Mouse (Mus musculus): ENCODE results near the gene Nop16.

Gene Nop16

DNA sequence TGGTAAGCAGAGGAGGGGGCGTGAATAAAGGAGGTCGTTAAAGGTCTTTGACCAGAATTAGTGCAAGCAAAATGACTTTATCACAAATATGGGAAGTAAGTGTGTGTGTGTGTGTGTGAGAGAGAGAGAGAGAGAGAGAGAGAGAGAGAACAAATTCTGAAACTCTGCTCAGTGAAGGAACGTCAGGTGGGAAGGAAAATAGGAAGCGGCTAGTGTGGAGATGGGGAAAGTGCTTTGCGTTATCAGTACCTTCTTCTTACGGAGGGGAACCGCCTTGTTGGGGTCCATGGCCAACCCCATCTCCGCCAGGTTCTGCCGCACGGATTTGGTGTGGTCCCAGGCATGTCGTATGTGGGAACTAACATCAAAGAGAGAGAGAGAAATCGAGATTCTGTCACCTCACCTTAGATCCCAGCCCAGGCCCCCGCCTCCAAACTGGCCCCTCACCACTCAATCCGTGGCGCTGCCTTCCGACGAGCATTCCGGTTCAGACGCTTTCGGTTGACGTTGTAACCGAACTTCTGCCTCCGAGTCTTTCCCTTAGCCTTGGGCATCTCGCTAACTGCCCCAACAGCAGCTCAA lies 385 bp downstream of the Nop16 start:
- TF ChIP-seq CTCF (conservative IDR thresholded peaks at IDR 0.05; ENCODE audit: low read length) (no peak), NANOG (IDR thresholded peaks at IDR 0.05; ENCODE audit: borderline replicate concordance, low read length) (no peak), POU5F1 (IDR thresholded peaks at IDR 0.05; ENCODE audit: borderline replicate concordance, low read length) (no peak)
- Histone ChIP-seq H3K4me1 (replicated peaks; ENCODE audit: low read depth, low read length) (peaks cover 61% of the 10 kb centered on the region), H3K4me3 (replicated peaks; ENCODE audit: low read length) (peak overlapping the region; percentile 97), H3K27me3 (ENCODE audit: insufficient read depth, low read length) (no peaks in the 10 kb centered on the region), H3K36me3 (ENCODE audit: insufficient read depth, low read length) (peaks cover 79% of the 10 kb centered on the region), H3K9me3 (ENCODE audit: low read length) (no peaks in the 10 kb centered on the region)

DNA sequence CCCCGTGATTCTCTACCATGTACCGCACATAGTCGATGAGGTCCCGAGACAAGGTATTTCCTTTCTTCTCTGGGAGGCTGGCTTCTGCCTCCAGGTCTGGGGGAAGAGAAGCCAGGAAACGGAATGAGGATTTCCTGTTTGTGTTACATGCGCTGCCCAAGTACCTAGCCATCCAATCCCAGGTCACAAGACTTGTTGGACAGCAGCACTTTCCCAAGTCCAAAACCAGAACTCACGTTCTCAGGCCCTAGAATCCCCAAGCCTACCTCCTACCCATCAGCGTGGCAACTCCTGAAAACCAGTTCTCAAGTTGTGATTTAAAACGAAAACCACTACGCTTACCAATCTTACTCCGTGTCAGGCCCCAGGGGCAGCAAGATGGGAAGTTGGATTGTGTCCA lies 4.1 kb downstream of the Nop16 start:
- no peak for TF ChIP-seq CTCF (conservative IDR thresholded peaks at IDR 0.05; ENCODE audit: low read length)
- TF ChIP-seq NANOG (IDR thresholded peaks at IDR 0.05; ENCODE audit: borderline replicate concordance, low read length): no peak
- no peak for TF ChIP-seq POU5F1 (IDR thresholded peaks at IDR 0.05; ENCODE audit: borderline replicate concordance, low read length)
- Histone ChIP-seq H3K9me3 (ENCODE audit: low read length) (no peaks in the 10 kb centered on the region), H3K4me1 (replicated peaks; ENCODE audit: low read depth, low read length) (peaks cover 48% of the 10 kb centered on the region), H3K27me3 (ENCODE audit: insufficient read depth, low read length) (no peaks in the 10 kb centered on the region), H3K4me3 (replicated peaks; ENCODE audit: low read length) (no peak overlapping the region), H3K36me3 (ENCODE audit: insufficient read depth, low read length) (peaks cover 81% of the 10 kb centered on the region)

DNA sequence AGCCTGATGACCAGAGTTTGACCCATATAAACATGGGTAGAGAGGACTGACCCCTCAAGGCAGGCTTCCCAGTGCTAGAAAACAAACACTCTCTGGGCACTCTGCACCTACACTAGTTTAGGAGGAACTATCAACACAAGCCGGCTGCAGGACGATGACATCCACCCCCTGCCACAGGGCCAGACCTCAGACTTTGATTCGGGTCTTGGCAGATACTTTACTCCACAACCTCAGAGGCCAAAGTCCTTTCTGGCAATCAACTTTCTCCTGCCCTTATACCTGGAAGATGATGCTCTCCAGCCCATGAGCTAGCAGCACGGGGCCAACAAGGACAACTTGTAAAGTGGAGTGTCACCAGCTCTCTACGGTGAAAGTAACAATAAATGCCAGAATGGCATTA lies 7.0 kb downstream of the Nop16 start:
- H3K9me3 ChIP-seq (ENCODE audit: low read length): no peaks in the 10 kb centered on the region
- no peak overlapping the region for H3K4me3 ChIP-seq (replicated peaks; ENCODE audit: low read length)
- no peaks in the 10 kb centered on the region for H3K27me3 ChIP-seq (ENCODE audit: insufficient read depth, low read length)
- H3K4me1 ChIP-seq (replicated peaks; ENCODE audit: low read depth, low read length): peaks cover 49% of the 10 kb centered on the region
- TF ChIP-seq CTCF (conservative IDR thresholded peaks at IDR 0.05; ENCODE audit: low read length): no peak
- TF ChIP-seq NANOG (IDR thresholded peaks at IDR 0.05; ENCODE audit: borderline replicate concordance, low read length): no peak
- TF ChIP-seq POU5F1 (IDR thresholded peaks at IDR 0.05; ENCODE audit: borderline replicate concordance, low read length): no peak
- H3K36me3 ChIP-seq (ENCODE audit: insufficient read depth, low read length): peaks cover 98% of the 10 kb centered on the region

DNA sequence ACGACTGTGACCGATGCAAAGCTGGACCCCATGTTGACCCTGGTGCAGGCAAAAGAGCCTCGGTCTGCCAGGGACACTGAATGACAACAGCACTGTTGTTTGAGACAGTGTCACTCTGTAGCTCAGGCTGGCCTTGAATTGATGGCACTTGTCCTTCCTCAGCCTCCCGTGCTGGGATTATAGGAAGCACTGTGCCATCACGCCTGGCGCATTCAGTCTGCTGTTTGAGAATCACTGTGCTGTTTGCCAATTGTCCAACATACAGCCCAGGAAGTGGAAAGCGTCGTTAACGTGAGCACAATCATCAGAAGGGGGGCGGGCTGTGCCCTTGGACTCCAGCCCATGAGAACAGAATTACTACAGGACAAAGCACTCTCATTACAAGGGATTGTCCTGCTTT lies 7.8 kb downstream of the Nop16 start:
- Histone ChIP-seq H3K27me3 (ENCODE audit: insufficient read depth, low read length) (no peaks in the 10 kb centered on the region), H3K4me1 (replicated peaks; ENCODE audit: low read depth, low read length) (peaks cover 56% of the 10 kb centered on the region), H3K4me3 (replicated peaks; ENCODE audit: low read length) (no peak overlapping the region), H3K36me3 (ENCODE audit: insufficient read depth, low read length) (peaks cover 96% of the 10 kb centered on the region), H3K9me3 (ENCODE audit: low read length) (no peaks in the 10 kb centered on the region)
- TF ChIP-seq POU5F1 (IDR thresholded peaks at IDR 0.05; ENCODE audit: borderline replicate concordance, low read length): no peak
- no peak for TF ChIP-seq CTCF (conservative IDR thresholded peaks at IDR 0.05; ENCODE audit: low read length)
- no peak for TF ChIP-seq NANOG (IDR thresholded peaks at IDR 0.05; ENCODE audit: borderline replicate concordance, low read length)

DNA sequence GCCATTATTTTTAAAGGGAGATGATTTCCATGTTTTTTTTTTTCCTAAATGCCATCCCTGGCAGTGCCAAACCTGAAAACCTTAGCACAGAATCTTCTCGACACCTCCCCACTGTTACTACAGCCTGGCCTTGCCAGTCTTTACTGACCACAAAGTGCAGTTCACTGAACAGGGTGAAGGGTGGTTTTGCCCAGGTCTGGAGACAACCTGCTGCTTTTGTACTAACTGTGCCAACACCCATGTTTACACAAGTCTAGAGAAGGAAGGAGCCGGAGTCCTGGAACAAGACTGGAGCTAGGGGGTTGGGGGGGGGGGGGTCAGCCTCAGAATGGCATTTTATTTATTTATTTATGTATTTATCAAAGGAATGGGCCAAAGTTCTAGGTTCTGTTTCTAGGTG lies 8.5 kb downstream of the Nop16 start:
- Histone ChIP-seq H3K27me3 (ENCODE audit: insufficient read depth, low read length) (peaks cover 5% of the 10 kb centered on the region; the same call in 1 of the 2 replicates), H3K4me1 (replicated peaks; ENCODE audit: low read depth, low read length) (peaks cover 63% of the 10 kb centered on the region), H3K36me3 (ENCODE audit: insufficient read depth, low read length) (peaks cover 96% of the 10 kb centered on the region), H3K4me3 (replicated peaks; ENCODE audit: low read length) (no peak overlapping the region), H3K9me3 (ENCODE audit: low read length) (no peaks in the 10 kb centered on the region)
- TF ChIP-seq CTCF (conservative IDR thresholded peaks at IDR 0.05; ENCODE audit: low read length) (no peak), POU5F1 (IDR thresholded peaks at IDR 0.05; ENCODE audit: borderline replicate concordance, low read length) (no peak), NANOG (IDR thresholded peaks at IDR 0.05; ENCODE audit: borderline replicate concordance, low read length) (no peak)

DNA sequence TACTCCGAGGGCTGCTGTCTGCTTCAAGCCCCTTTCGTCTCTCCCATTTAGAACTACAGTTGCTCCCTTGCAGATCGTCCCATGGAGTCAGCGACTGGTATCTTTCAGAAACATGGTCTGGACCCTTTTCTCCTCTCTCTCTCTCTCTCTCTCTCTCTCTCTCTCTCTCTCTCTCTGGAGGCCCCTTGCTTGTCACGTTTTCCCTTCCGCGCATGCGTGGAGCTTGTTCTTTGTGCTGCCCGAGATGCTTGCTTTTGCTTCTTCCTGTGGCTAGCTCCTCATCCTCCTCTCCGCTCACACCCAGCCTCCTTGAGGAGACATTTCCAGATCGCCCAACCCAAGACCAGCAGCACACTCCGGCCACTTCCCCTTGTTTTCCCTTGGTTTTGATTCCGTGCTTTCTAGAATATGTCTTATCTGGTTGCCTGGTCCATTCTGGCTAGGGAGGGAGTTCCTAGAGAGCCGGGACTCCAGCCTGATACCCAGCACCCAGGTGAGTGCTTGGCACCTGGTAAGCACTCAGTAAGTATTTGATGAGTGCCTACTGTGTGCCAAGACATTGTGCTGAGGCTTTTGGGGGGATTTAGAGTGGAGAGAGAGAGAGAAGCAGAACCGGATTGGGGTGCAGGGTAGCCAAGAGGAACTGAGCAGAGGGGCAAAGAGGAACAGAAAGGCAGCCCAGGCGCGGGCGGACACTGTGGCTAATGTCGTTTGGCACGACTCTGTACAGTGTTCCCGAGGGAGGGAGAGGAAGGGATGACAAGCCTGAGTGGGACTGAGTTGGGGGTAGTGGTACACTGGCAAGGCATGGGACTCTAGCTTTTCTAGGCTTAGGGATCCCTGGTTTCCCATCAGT lies 12.0 kb downstream of the Nop16 start:
- peaks cover 20% of the 10 kb centered on the region for H3K27me3 ChIP-seq (ENCODE audit: insufficient read depth, low read length)
- H3K36me3 ChIP-seq (ENCODE audit: insufficient read depth, low read length): peaks cover 67% of the 10 kb centered on the region
- H3K9me3 ChIP-seq (ENCODE audit: low read length): no peaks in the 10 kb centered on the region
- TF ChIP-seq POU5F1 (IDR thresholded peaks at IDR 0.05; ENCODE audit: borderline replicate concordance, low read length) (no peak), NANOG (IDR thresholded peaks at IDR 0.05; ENCODE audit: borderline replicate concordance, low read length) (no peak), CTCF (conservative IDR thresholded peaks at IDR 0.05; ENCODE audit: low read length) (no peak)
- peaks cover 72% of the 10 kb centered on the region for H3K4me1 ChIP-seq (replicated peaks; ENCODE audit: low read depth, low read length)
- H3K4me3 ChIP-seq (replicated peaks; ENCODE audit: low read length): peak overlapping the region; percentile 58

DNA sequence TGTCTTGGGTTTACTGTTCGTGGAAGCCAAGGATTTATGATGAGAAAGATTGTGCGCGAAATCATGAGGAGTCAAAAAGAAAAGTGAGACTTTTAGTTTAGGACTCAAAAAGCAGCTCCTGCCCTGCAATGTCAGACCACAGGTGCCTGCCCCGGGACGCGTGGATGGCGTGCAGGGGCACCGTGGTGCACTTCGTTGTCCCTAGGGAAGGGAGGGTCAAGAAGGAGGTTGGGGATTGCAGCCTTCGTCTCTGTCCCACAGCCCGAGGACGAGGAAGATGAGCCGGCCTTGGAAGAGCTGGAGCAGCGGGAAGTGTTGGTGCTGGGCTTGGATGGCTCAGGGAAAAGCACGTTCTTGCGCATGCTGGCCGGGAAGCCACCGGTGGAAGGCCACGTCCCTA lies 14.4 kb downstream of the Nop16 start:
- Histone ChIP-seq H3K36me3 (ENCODE audit: insufficient read depth, low read length) (peaks cover 43% of the 10 kb centered on the region), H3K4me3 (replicated peaks; ENCODE audit: low read length) (peak overlapping the region; percentile 97), H3K9me3 (ENCODE audit: low read length) (no peaks in the 10 kb centered on the region), H3K4me1 (replicated peaks; ENCODE audit: low read depth, low read length) (peaks cover 60% of the 10 kb centered on the region), H3K27me3 (ENCODE audit: insufficient read depth, low read length) (peaks cover 20% of the 10 kb centered on the region)
- TF ChIP-seq POU5F1 (IDR thresholded peaks at IDR 0.05; ENCODE audit: borderline replicate concordance, low read length): no peak
- TF ChIP-seq CTCF (conservative IDR thresholded peaks at IDR 0.05; ENCODE audit: low read length): no peak
- TF ChIP-seq NANOG (IDR thresholded peaks at IDR 0.05; ENCODE audit: borderline replicate concordance, low read length): no peak

DNA sequence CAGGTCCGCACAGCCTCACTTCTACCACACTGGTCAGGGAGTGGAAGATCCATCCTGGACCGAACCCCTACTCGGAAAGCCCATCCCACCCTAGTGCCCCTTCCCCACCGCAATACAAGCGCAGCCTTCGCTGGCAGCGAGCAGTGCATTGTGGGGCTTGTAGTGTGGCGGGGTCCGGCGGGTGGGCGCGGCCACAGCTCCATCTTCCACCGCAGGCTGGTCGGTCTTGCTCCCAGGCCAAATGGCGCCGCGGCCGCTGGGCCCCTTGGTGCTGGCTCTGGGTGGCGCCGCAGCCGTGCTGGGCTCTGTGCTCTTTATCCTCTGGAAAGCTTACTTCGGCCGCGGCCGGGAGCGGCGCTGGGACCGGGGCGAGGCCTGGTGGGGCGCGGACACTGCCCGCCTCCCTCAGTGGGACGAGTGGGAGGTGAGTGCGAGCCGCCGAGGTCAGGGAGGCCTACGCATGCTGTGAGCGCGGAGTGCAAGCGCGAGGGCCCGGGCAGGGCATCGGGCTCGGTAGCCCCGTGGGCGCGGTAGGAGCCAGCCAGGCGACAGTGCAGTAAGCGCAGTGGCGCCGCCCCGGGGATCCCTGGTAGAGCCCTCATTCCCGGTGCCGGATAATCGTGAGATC lies 14.9 kb downstream of the Nop16 start, which contains the start of gene Arl10:
Arl10 (plus strand) TSS at position 162 of the 628 bp plus-strand sequence.
- Histone ChIP-seq H3K36me3 (ENCODE audit: insufficient read depth, low read length) (peaks cover 37% of the 10 kb centered on the region), H3K27me3 (ENCODE audit: insufficient read depth, low read length) (peaks cover 20% of the 10 kb centered on the region), H3K9me3 (ENCODE audit: low read length) (no peaks in the 10 kb centered on the region), H3K4me3 (replicated peaks; ENCODE audit: low read length) (peak within 1 kb of the TSS; percentile 97), H3K4me1 (replicated peaks; ENCODE audit: low read depth, low read length) (peaks cover 59% of the 10 kb centered on the region)
- TF ChIP-seq CTCF (conservative IDR thresholded peaks at IDR 0.05; ENCODE audit: low read length) (no peak), POU5F1 (IDR thresholded peaks at IDR 0.05; ENCODE audit: borderline replicate concordance, low read length) (no peak), NANOG (IDR thresholded peaks at IDR 0.05; ENCODE audit: borderline replicate concordance, low read length) (no peak)
